Comparison of ENCODE assay signal across 24 mouse cellular contexts in genomic region chr9:53947463-53947862, GRCm38 (mm10). TPM values are rescaled to one million over a fixed set of nuclear protein-coding genes. Genes with fewer than 3 reads are reported as not detected.
DNase-seq lines count a peak whose midpoint lies in the region; TF ChIP-seq lines count a peak whose summit lies in the region.
"Had no signal": no experiment of that assay in that cellular context is flagged by ENCODE, and none has a peak within 500 bp of the region (broad histone marks: within the 10 kb centered on the region; RNA-seq: fewer than 3 reads in every experiment).

No protein-coding gene starts in this region.

- TF ChIP-seq CTCF in left cerebral cortex, adult 2 months (IDR thresholded peaks at IDR 0.05): peak; percentile 14

- DNase-seq in heart, adult 11 months: peak; percentile 59
- DNase-seq in heart, postnatal 10 days: no peak
- DNase-seq in left cerebral cortex, adult 2 months (ENCODE audit: extremely low spot score in 1 of 2, low spot score in 2 of 2): no peak
- no peak for DNase-seq in left cerebral cortex, adult 8-10 months (ENCODE audit: low spot score in 2 of 2)
- DNase-seq in A20 (ENCODE audit: low read depth, low spot score) (peak; percentile 36), R1 (ENCODE audit: low read depth, low spot score) (peak; percentile 49)
- DNase-seq in urinary bladder, postnatal 14 days (ENCODE audit: low spot score): no peak
- no peak for DNase-seq in gastrocnemius, postnatal 36 days
- DNase-seq: adrenal gland, adult 2 months; cerebellum, adult 18-20 months; cerebellum, postnatal 14 days; kidney, adult 9 months; kidney, postnatal 36 days; left cerebral cortex, postnatal 4 days; right cerebral cortex, postnatal 14 days; spleen, adult 18-20 months; thymus, postnatal 25 days had no signal

- H3K27ac ChIP-seq in left cerebral cortex, adult 2 months: no peak overlapping the region
- H3K27ac ChIP-seq: embryonic facial prominence, embryonic 12.5 days; hindbrain, embryonic 13.5 days; limb, embryonic 15.5 days; midbrain, embryonic 12.5 days had no signal

- H3K4me3 ChIP-seq in left cerebral cortex, adult 2 months: no peak overlapping the region
- H3K4me3 ChIP-seq: embryonic facial prominence, embryonic 12.5 days; hindbrain, embryonic 13.5 days; limb, embryonic 15.5 days; midbrain, embryonic 12.5 days had no signal

- intact Hi-C loops in heart, postnatal 10 days (cut with DNase I): no loop called here
- intact Hi-C loops in left cerebral cortex, adult 2 months (cut with DNase I): no loop called here
- intact Hi-C loops in gastrocnemius, postnatal 36 days (cut with DNase I): no loop called here

RNA-seq across cellular contexts. Expression of gene Elmod1, which starts 27.6 kb away (rescaled TPM):
- under 1 TPM in 1 of 2 experiments, not detected in 1; 0.41 TPM for total RNA-seq in heart, postnatal 10 days (2021)
- total RNA-seq in left cerebral cortex, adult 2 months (2021): 100 to 1,000 TPM; 173 to 176 TPM
- 100 to 1,000 TPM; 196 to 227 (median 211) TPM for total RNA-seq in left cerebral cortex, adult 8-10 months (2022)
- not detected for total RNA-seq in gastrocnemius, postnatal 36 days (2021)
- total RNA-seq: gastrocnemius, adult 8-10 months; granulocyte monocyte progenitor cell, adult 5-6 weeks; megakaryocyte, adult 5-6 weeks had no signal

Comparison
In these comparisons a context has a peak if more than half of its experiments do, and no peak if none do; other contexts are left out.
1. DNase-seq: peak in heart, adult 11 months (single experiment), A20 (single experiment) and R1 (single experiment); none in heart, postnatal 10 days (0 of 2), left cerebral cortex, adult 2 months (0 of 2), left cerebral cortex, adult 8-10 months (0 of 2), urinary bladder, postnatal 14 days (single experiment) and gastrocnemius, postnatal 36 days (0 of 2).
2. RNA of gene Elmod1, which starts 27.6 kb away (total RNA-seq): 196 to 227 TPM in left cerebral cortex, adult 8-10 months and 173 to 176 TPM in left cerebral cortex, adult 2 months; 0.41 TPM in heart, postnatal 10 days and not detected in gastrocnemius, postnatal 36 days; every median in the first group is over 100 times any median in the second.